Mouse (Mus musculus) forelimb bud, embryonic 11.5 days (tissue): Measurements from ENCODE around the gene 0610030E20Rik.

Source experiments
- DNase-seq: peaks from one replicate; pipeline ENCODE4 v3.0.0-alpha.2; 2012; ENCODE audit warnings: low read depth, low spot score

0610030E20Rik gene

GRCm38 (mm10) chr6:72348411-72348810, 1.3 kb downstream of the 0610030E20Rik start:
- DNase-seq, result no peak

GRCm38 (mm10) chr6:72350214-72350613, 3.1 kb downstream of the 0610030E20Rik start:
- no peak for DNase-seq

- DNase-seq, result no peak
Observed at GRCm38 (mm10) chr6:72352636-72353405, 5.7 kb downstream of the 0610030E20Rik start.

- no peak for DNase-seq
Observed at GRCm38 (mm10) chr6:72354025-72354424, 6.9 kb downstream of the 0610030E20Rik start.

GRCm38 (mm10) chr6:72355066-72355911, 8.2 kb downstream of the 0610030E20Rik start, which contains the start of gene Tmem150a:
Gene Tmem150a, plus strand, starts transcription at chr6:72355447.
- peak; percentile 57 for DNase-seq

GRCm38 (mm10) chr6:72356001-72356532, 8.9 kb downstream of the 0610030E20Rik start:
- no peak for DNase-seq

GRCm38 (mm10) chr6:72357164-72358079, 10.3 kb downstream of the 0610030E20Rik start:
- no peak for DNase-seq

GRCm38 (mm10) chr6:72358086-72358764, 11.1 kb downstream of the 0610030E20Rik start:
- no peak for DNase-seq

GRCm38 (mm10) chr6:72359343-72359742, 12.2 kb downstream of the 0610030E20Rik start:
- DNase-seq, result no peak

GRCm38 (mm10) chr6:72359891-72360598, 12.9 kb downstream of the 0610030E20Rik start:
- DNase-seq, result no peak

GRCm38 (mm10) chr6:72360599-72360935, 13.4 kb downstream of the 0610030E20Rik start:
- DNase-seq, result no peak

GRCm38 (mm10) chr6:72361121-72361551, 14.0 kb downstream of the 0610030E20Rik start:
- no peak for DNase-seq

- DNase-seq, result peak; percentile 97
Observed at GRCm38 (mm10) chr6:72362132-72363028, 15.3 kb downstream of the 0610030E20Rik start.

GRCm38 (mm10) chr6:72364009-72364408, 16.9 kb downstream of the 0610030E20Rik start:
- no peak for DNase-seq

- DNase-seq, result no peak
Observed at GRCm38 (mm10) chr6:72364985-72365384, 17.9 kb downstream of the 0610030E20Rik start.

GRCm38 (mm10) chr6:72366304-72366703, 19.2 kb downstream of the 0610030E20Rik start:
- DNase-seq, result no peak

- no peak for DNase-seq
Observed at GRCm38 (mm10) chr6:72366844-72367443, 19.8 kb downstream of the 0610030E20Rik start, which contains the start of gene Rnf181. Gene Rnf181, minus strand, starts transcription at chr6:72366956.

- DNase-seq, result no peak
Observed at GRCm38 (mm10) chr6:72367460-72367974, 20.4 kb downstream of the 0610030E20Rik start.
